Mouse (Mus musculus): Measurements from ENCODE around the gene Rbp2. TPM values are rescaled to one million over a fixed set of nuclear protein-coding genes. Genes with fewer than 3 reads are reported as not detected.

Gene Rbp2
- 0.26 and 7.0 TPM in 2 replicates for polyA plus RNA-seq (2015; fragmentation: Nextera tagmentation; extraction: Ambion mirVana)

GRCm38 (mm10) chr9:98485815-98486214 is at the start of gene Rbp2:
Rbp2 (plus strand) TSS chr9:98486115.

Other genes with a start within 250 kb of the Rbp2 start
- gene Nmnat3, start 198.7 kb upstream of the Rbp2 start, polyA plus RNA-seq (2015; fragmentation: Nextera tagmentation; extraction: Ambion mirVana) = 9.2 and 11.1 TPM in 2 replicates
- gene Rbp1, start 63.2 kb upstream of the Rbp2 start, polyA plus RNA-seq (2015; fragmentation: Nextera tagmentation; extraction: Ambion mirVana) = 18.3 and 20.6 TPM in 2 replicates
- gene Copb2, start 77.6 kb downstream of the Rbp2 start, polyA plus RNA-seq (2015; fragmentation: Nextera tagmentation; extraction: Ambion mirVana) = 72.8 and 84.2 TPM in 2 replicates
- 47.5 and 53.5 TPM in 2 replicates for gene Mrps22, start 115.5 kb downstream of the Rbp2 start, polyA plus RNA-seq (2015; fragmentation: Nextera tagmentation; extraction: Ambion mirVana)